Mouse (Mus musculus) 3134 (cell line): ENCODE results near the gene Crnkl1.

Experiments
- DNase-seq: peaks from one replicate; pipeline ENCODE4 v3.0.0-alpha.2; 2011; ENCODE audit warnings: low spot score; ENCODE audit not compliant: insufficient read length; ENCODE audit errors: extremely low read depth

Crnkl1 gene

GRCm38 (mm10) chr2:145934339-145935231 is at the start of gene Crnkl1, which contains the start of gene Cfap61:
Gene Crnkl1 (minus strand): TSS chr2:145935014.
Gene Cfap61 (plus strand): TSS chr2:145934784.
- DNase-seq = peak; percentile 95

GRCm38 (mm10) chr2:145982317-145983045 is 47.7 kb upstream of the Crnkl1 start:
- DNase-seq = no peak

- DNase-seq = no peak
These were observed 46.9 kb upstream of the Crnkl1 start for GRCm38 (mm10) chr2:145981699-145982112.

- DNase-seq = no peak
These were observed 46.1 kb upstream of the Crnkl1 start for GRCm38 (mm10) chr2:145980881-145981280.

GRCm38 (mm10) chr2:145979616-145980015 is 44.8 kb upstream of the Crnkl1 start:
- DNase-seq = no peak

GRCm38 (mm10) chr2:145972571-145972970 is 37.8 kb upstream of the Crnkl1 start:
- no peak for DNase-seq

GRCm38 (mm10) chr2:145971237-145972010 is 36.6 kb upstream of the Crnkl1 start:
- DNase-seq = no peak

GRCm38 (mm10) chr2:145970751-145971150 is 35.9 kb upstream of the Crnkl1 start:
- DNase-seq = no peak

GRCm38 (mm10) chr2:145961861-145962260 is 27.0 kb upstream of the Crnkl1 start:
- no peak for DNase-seq

- no peak for DNase-seq
These were observed 23.7 kb upstream of the Crnkl1 start for GRCm38 (mm10) chr2:145958551-145958950.

- no peak for DNase-seq
These were observed 23.3 kb upstream of the Crnkl1 start for GRCm38 (mm10) chr2:145958097-145958496.

- no peak for DNase-seq
These were observed 22.6 kb upstream of the Crnkl1 start for GRCm38 (mm10) chr2:145957450-145957849.

- no peak for DNase-seq
These were observed 21.5 kb upstream of the Crnkl1 start for GRCm38 (mm10) chr2:145956318-145956717.

GRCm38 (mm10) chr2:145955844-145956243 is 21.0 kb upstream of the Crnkl1 start:
- DNase-seq = no peak

- DNase-seq = no peak
These were observed 17.9 kb upstream of the Crnkl1 start for GRCm38 (mm10) chr2:145952726-145953125.

- DNase-seq = no peak
These were observed 15.4 kb upstream of the Crnkl1 start for GRCm38 (mm10) chr2:145950239-145950638.

- no peak for DNase-seq
These were observed 14.8 kb upstream of the Crnkl1 start for GRCm38 (mm10) chr2:145949475-145950068.

GRCm38 (mm10) chr2:145948402-145948954 is 13.7 kb upstream of the Crnkl1 start:
- no peak for DNase-seq

- no peak for DNase-seq
These were observed 9.5 kb upstream of the Crnkl1 start for GRCm38 (mm10) chr2:145944286-145944685.

- DNase-seq = no peak
These were observed 6.6 kb upstream of the Crnkl1 start for GRCm38 (mm10) chr2:145941403-145941802.
